Mouse (Mus musculus): Measurements from ENCODE around the gene Fut2. TPM values are rescaled to one million over a fixed set of nuclear protein-coding genes. Genes with fewer than 3 reads are reported as not detected.
A peak's percentile ranks its signal among the peaks of the same experiment; 100 is the strongest.

Gene Fut2
- total and polyA plus RNA-seq, 2 experiments from 2014 or later = 0.15 TPM; not detected in 1

DNA sequence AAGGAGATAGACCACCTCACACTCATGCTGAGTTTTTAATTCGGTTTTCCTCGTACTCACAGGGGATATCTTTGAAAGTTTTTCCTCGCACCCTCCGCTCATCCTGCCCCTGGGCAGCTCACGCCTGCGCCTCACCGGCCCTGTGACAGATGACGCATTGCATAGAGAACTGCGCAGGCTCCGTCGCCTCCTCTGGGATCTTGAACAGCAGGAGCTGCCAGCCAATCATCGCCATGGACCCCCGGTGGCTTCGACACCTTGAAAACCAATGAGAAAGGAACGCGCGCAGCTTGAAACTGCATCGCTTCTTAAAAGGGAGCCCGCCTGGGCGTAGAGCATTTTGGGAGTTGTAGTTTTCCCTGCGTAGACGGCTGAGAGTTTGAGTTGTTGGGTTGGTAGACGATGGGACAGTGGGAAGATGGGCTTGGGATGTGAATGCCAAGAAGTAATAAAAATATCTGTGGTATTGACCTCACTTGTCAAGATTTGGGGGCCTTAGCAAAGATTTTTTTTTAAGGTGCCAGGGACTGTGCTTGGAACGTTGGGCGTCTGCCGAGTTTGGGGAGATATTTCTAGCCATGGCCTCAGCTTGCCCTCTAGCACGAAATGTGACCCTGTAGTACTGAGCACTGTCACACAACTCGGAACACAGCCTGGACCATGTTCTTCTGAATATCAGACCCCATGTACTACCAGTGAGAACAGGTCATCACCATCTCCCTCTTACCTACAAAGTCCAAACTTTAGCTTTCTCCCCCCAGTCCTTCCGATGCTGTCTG, 27.4 kb downstream of the Fut2 start:
- no peaks in the 10 kb centered on the region for H3K36me3 ChIP-seq (ENCODE audit: insufficient read depth, low read length)
- peak overlapping the region; percentile 31; the same call in 1 of the 2 replicates for H3K9ac ChIP-seq (replicated peaks; ENCODE audit: low read length)
- 23% methylated on average over 29 of the region's 29 CpGs for WGBS
- ATAC-seq = peak; percentile 90
- peak overlapping the region; percentile 25; the same call in 1 of the 2 replicates for H3K4me3 ChIP-seq (ENCODE audit: low read length)
- no peak for TF ChIP-seq CTCF (IDR thresholded peaks at IDR 0.05; ENCODE audit: low read depth)
- H3K27me3 ChIP-seq (ENCODE audit: insufficient read depth, low read length) = no peaks in the 10 kb centered on the region
- peaks cover 22% of the 10 kb centered on the region; the same call in 1 of the 2 replicates for H3K4me1 ChIP-seq (ENCODE audit: insufficient read depth, low read length)
- peak; percentile 100 for DNase-seq (ENCODE audit: low spot score)
- peak overlapping the region; percentile 49 for H3K4me2 ChIP-seq (ENCODE audit: low read depth, low read length)
- H3K27ac ChIP-seq = no peak overlapping the region
- H3K9me3 ChIP-seq (ENCODE audit: low read length) = no peaks in the 10 kb centered on the region

DNA sequence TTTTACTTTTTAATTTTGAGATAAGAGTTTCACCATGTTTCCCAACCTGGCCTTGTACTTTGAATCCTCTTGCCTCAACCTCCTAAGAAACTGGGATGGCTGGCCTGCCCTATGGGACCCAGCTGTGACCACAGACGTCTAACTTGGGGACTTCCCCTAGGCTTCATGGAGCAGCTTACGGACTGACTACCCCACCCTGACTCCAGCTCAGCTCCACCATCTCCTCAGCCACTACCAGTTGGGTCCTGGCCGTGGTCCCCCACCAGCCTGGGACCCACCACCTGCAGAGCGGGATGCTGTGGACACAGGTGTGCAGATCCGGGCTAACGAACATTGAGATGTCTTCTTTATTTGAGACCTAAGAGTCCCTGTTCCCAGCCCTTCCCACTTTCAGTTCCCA, 28.5 kb downstream of the Fut2 start:
- Histone ChIP-seq H3K9me3 (ENCODE audit: low read length) (no peaks in the 10 kb centered on the region), H3K27me3 (ENCODE audit: insufficient read depth, low read length) (no peaks in the 10 kb centered on the region), H3K4me2 (ENCODE audit: low read depth, low read length) (no peak overlapping the region), H3K9ac (replicated peaks; ENCODE audit: low read length) (no peak overlapping the region), H3K4me3 (ENCODE audit: low read length) (no peak overlapping the region), H3K4me1 (ENCODE audit: insufficient read depth, low read length) (peaks cover 16% of the 10 kb centered on the region; the same call in 1 of the 2 replicates), H3K27ac (no peak overlapping the region), H3K36me3 (ENCODE audit: insufficient read depth, low read length) (no peaks in the 10 kb centered on the region)
- DNase-seq (ENCODE audit: low spot score) (no peak), ATAC-seq (no peak)
- TF ChIP-seq CTCF (IDR thresholded peaks at IDR 0.05; ENCODE audit: low read depth) = no peak
- WGBS = 90% methylated on average over 6 of the region's 6 CpGs

DNA sequence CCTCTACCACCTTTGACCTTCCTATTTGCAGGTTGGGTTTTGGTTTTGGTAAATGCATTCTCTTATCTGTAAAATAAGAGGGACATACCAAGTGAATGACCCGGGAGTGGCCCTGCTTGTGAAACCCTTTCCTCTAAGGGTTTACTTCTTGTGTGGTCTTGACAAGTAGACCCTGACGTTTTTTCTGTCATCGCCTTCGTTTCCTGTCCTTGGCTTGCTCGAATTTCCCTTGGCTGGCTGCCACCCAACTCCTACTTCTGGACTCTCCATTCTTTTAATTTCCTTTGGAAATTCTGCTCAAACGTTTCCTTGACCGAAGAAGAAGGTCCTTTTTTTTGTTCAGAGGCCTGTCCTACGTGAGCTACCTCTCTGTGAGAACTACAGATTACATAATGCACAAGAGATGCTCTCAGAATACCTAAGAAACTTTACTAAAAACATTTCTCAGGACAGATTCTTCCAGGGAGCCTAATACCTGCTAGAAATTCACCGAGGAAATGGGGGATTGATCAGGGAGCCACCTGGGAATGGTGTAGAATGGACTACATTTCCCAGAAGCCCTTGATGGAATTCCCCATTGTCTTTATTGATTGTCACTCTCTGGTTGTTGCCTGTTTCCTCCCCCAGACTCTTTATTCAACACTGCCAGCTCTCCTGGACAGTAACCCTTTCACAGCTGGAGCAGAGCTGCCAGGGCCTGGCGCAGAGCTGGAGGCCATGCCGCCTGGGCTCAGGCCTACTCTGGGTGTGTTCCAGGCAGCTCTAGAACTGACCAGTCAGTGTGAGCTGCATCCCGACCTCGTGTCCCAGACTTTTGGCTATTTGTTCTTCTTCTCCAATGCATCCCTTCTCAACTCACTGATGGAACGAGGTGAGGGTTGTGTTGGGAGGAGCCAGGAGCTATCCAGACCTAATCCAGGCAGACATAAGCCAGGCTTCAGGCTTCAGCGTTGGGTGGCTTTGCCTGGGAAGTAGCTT, 30.2 kb downstream of the Fut2 start:
- H3K9me3 ChIP-seq (ENCODE audit: low read length) = no peaks in the 10 kb centered on the region
- no peak overlapping the region for H3K9ac ChIP-seq (replicated peaks; ENCODE audit: low read length)
- DNase-seq (ENCODE audit: low spot score) (no peak), ATAC-seq (no peak)
- H3K27me3 ChIP-seq (ENCODE audit: insufficient read depth, low read length) = no peaks in the 10 kb centered on the region
- 0 out of 2 replicates have a peak, but pooled peaks cover 9% of the 10 kb centered on the region for H3K4me1 ChIP-seq (ENCODE audit: insufficient read depth, low read length)
- H3K27ac ChIP-seq = no peak overlapping the region
- no peaks in the 10 kb centered on the region for H3K36me3 ChIP-seq (ENCODE audit: insufficient read depth, low read length)
- TF ChIP-seq CTCF (IDR thresholded peaks at IDR 0.05; ENCODE audit: low read depth) = no peak
- 83% methylated on average over 15 of the region's 15 CpGs for WGBS
- H3K4me2 ChIP-seq (ENCODE audit: low read depth, low read length) = no peak overlapping the region
- H3K4me3 ChIP-seq (ENCODE audit: low read length) = no peak overlapping the region

DNA sequence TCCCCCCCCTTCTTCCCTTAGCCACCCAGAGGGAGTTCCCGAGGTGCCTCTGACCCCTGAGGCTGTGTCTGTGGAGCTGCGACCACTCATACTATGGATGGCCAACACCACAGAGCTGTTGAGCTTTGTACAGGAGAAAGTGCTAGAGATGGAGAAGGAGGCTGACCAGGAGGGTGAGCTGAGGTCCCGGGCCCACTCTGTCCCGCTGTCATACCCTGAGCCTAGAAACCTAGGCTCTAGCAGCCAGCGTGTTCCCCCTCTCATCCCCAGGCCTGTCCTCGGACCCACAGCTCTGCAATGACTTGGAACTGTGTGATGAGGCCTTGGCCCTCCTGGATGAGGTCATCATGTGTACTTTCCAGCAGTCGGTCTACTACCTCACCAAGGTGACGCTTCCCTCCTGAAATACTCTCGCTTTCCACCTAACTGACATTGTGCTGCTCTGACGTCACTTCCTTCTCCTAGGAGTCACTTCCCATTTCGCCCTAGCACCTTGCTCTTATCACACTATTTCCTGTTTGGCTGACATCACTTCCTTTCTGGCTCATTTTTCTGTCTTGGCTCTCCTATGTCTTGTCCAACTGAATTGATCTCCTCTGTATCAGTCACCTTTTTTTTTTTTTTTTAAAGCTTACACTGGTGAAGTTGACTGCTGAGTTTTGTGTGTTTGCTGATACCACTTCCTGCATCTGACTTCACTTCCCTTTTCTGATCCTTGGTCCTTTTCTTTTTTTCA, 31.1 kb downstream of the Fut2 start:
- Histone ChIP-seq H3K9ac (replicated peaks; ENCODE audit: low read length) (no peak overlapping the region), H3K27me3 (ENCODE audit: insufficient read depth, low read length) (no peaks in the 10 kb centered on the region), H3K27ac (no peak overlapping the region), H3K4me1 (ENCODE audit: insufficient read depth, low read length) (0 out of 2 replicates have a peak, but pooled peaks cover 5% of the 10 kb centered on the region), H3K36me3 (ENCODE audit: insufficient read depth, low read length) (no peaks in the 10 kb centered on the region), H3K9me3 (ENCODE audit: low read length) (no peaks in the 10 kb centered on the region), H3K4me3 (ENCODE audit: low read length) (no peak overlapping the region), H3K4me2 (ENCODE audit: low read depth, low read length) (no peak overlapping the region)
- ATAC-seq = no peak
- no peak for DNase-seq (ENCODE audit: low spot score)
- TF ChIP-seq CTCF (IDR thresholded peaks at IDR 0.05; ENCODE audit: low read depth) = no peak
- WGBS = 88% methylated on average over 11 of the region's 11 CpGs

DNA sequence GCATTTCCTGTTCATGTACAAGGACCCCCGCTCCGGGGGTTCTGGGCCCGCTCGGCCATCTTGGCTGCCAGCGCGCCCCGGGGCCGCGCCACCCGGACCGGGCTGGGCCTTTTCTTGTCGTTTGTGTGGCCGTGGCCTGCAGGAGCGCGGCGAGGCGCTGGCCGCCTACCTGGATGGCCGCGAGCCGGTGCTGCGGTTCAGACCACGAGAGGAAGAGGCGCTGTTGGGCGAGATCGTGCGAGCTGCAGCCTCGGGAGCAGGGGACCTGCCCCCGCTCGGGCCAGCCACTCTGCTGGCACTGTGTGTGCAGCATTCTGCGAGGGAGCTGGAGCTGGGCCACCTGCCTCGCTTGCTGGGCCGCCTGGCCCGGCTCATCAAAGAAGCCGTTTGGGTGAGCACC, 33.7 kb downstream of the Fut2 start:
- Histone ChIP-seq H3K36me3 (ENCODE audit: insufficient read depth, low read length) (no peaks in the 10 kb centered on the region), H3K9ac (replicated peaks; ENCODE audit: low read length) (0 out of 2 replicates have a peak overlapping the region, but pooled peaks have one; percentile 4), H3K27me3 (ENCODE audit: insufficient read depth, low read length) (no peaks in the 10 kb centered on the region), H3K4me3 (ENCODE audit: low read length) (peak overlapping the region; percentile 0; the same call in 1 of the 2 replicates), H3K9me3 (ENCODE audit: low read length) (no peaks in the 10 kb centered on the region), H3K27ac (no peak overlapping the region), H3K4me2 (ENCODE audit: low read depth, low read length) (peak overlapping the region; percentile 35), H3K4me1 (ENCODE audit: insufficient read depth, low read length) (peaks cover 5% of the 10 kb centered on the region; the same call in 1 of the 2 replicates)
- TF ChIP-seq CTCF (IDR thresholded peaks at IDR 0.05; ENCODE audit: low read depth) = peak; percentile 51
- WGBS = 23% methylated on average over 35 of the region's 35 CpGs
- DNase-seq (ENCODE audit: low spot score) (peak; percentile 59), ATAC-seq (no peak)
